Mouse (Mus musculus) adipocyte (in vitro differentiated cells): Measurements from ENCODE around the gene Sdr42e1.

ENCODE experiments used
- DNase-seq: peaks from one replicate; pipeline ENCODE4 v3.0.0-alpha.2; 2016; ENCODE audit warnings: low spot score

Sdr42e1 gene

GRCm38 (mm10) chr8:117660358-117661031 is 13.0 kb downstream of the Sdr42e1 start:
- DNase-seq, result no peak

GRCm38 (mm10) chr8:117658990-117659389 is 14.5 kb downstream of the Sdr42e1 start:
- DNase-seq, result no peak

- no peak for DNase-seq
Measured at GRCm38 (mm10) chr8:117652318-117652717, 21.2 kb downstream of the Sdr42e1 start.

GRCm38 (mm10) chr8:117646440-117646839 is 27.0 kb downstream of the Sdr42e1 start:
- no peak for DNase-seq

DNA sequence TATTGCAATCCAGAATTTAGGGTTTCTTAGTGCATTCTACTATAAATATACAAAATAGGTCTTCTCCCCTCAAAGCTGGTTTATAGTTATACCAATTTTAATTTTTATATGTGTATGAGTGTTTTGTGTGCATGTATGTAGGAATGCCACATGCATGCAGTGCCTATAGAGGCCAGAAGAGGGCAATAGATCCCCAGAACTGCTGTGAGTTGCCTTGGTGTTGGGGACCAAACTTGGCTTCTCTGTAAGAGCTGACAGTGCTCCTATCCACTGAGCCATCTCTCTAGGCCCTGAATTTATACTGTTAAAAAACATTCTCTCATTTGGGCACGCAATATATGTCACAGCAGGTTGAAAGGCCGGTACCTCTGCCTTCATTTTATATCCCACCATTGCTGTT is 27.5 kb downstream of the Sdr42e1 start:
- DNase-seq, result peak; percentile 42

DNA sequence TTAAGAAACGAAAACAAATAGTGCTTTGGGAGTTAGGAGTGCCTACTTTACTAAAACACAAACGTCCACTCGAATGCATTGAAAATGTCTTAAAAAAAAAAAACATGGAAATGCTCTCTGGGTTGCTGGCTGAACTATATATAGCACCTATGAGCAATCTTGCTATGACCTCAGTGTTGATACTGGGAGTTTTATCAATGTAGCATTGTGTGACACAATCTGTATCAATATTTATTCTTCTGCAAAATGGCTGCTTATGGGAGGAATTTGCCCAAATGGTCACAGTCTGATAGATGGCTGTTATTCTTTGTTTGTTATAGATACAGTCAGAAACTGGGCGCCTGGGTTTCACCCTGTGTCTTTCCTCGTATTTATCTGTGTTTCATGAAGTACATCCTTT is 28.0 kb downstream of the Sdr42e1 start:
- DNase-seq, result no peak

DNA sequence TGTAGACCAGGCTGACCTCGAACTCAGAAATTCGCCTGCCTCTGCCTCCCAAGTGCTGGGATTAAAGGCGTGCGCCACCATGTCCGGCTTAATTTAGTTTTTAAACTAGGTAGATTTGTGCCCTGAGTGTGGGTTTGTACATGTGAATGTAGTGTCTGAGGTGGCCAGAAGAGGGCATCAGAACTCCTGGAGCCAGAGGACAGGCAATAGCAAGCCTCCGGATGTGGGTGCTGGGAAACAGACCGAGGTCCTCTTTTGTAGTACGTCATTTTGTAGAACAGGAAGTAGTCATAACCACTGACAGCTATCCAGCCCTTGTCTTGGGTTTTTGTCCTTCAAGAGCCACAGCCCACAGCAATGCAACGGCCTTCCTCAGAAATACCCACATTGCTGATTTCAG is 33.9 kb downstream of the Sdr42e1 start:
- DNase-seq, result no peak

- DNase-seq, result no peak
Measured at GRCm38 (mm10) chr8:117637462-117637861, 36.0 kb downstream of the Sdr42e1 start.

GRCm38 (mm10) chr8:117634406-117634805 is 39.1 kb downstream of the Sdr42e1 start:
- no peak for DNase-seq

- DNase-seq, result no peak
Measured at GRCm38 (mm10) chr8:117632532-117632931, 41.0 kb downstream of the Sdr42e1 start.

DNA sequence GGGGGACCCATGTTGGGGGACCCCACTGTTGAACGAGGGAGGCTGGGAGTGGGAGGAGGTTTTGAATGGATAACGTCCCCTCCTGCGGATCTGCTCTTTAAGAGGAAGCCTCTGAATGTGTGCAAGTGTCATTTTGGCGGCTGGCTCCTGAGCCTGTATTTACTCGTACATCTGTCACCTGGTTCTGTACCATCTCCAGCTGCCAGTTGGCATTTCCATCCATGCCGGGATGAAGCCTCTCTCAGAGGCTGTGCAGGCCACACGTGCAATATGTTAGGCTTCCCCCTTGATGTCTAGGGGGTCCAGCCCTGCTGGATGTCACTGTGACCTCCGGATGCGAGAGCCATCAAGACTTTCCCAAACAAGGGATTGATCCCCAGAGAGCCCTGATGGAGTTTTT is 46.4 kb downstream of the Sdr42e1 start:
- DNase-seq, result no peak

- peak; percentile 73 for DNase-seq
Measured at GRCm38 (mm10) chr8:117626040-117626838, 47.2 kb downstream of the Sdr42e1 start.

GRCm38 (mm10) chr8:117612861-117613260 is 60.6 kb downstream of the Sdr42e1 start:
- DNase-seq, result no peak
